Mouse (Mus musculus): ENCODE measurements around the gene Pfn1.
A peak's percentile ranks its signal among the peaks of the same experiment; 100 is the strongest.

The Pfn1 gene

DNA sequence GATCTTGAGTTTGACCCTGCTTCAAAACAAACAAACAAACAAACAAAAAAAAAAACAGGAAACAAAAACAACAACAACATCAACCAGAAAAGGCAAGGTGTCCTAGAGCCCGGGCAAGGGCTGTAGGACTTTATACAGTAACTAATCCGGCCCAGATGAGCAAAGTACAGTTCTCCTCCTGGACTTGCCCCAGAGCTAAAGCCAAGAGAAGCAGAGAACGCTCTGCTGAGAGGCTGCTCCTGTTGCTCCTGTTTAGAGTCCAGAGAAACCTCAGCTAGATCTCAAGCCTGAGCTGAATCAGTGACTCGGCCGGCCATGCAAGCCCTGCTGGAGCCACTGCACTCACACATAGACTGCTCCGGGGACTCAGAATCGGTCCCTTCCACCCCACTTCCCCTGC lies 24.3 kb downstream of the Pfn1 start:
- peak; percentile 66 for DNase-seq

DNA sequence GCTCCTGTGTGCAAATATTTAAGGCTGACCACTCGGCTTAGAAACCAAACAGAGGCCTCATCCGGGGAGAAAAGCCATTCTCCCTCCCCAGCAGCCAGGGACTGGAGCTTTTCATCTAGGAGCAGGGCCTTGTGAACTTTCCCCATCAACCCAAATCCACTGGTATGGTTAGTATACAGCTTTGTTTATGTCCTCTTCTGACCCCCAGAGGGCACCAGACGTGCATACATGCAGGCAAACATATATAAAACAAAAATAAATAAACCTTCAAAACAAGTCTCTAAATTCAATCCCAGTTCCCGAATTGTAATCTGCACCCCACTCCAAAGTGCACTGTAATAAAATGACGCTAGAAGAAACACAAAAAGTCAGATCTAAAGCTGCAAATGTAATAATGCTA lies 24.9 kb downstream of the Pfn1 start:
- no peak for DNase-seq

DNA sequence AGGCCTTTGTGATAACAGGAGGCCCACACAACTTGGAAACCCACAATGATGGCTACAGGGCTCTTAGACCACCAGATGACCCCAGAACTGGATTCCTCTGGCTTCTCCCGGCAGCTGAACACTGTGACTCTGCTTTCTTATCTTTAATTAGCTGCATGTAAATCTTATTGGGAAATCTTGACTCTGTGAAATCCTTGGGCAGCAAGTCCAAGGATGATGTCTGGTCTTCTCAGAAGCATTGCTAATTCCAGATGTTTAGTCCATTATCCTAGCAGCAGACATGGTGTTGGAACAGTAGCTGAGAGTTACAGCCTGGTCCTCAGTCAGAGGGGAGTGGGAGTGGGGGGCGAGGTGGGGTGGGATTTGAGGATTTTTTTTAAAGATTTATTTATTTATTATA lies 26.0 kb downstream of the Pfn1 start:
- DNase-seq: no peak

DNA sequence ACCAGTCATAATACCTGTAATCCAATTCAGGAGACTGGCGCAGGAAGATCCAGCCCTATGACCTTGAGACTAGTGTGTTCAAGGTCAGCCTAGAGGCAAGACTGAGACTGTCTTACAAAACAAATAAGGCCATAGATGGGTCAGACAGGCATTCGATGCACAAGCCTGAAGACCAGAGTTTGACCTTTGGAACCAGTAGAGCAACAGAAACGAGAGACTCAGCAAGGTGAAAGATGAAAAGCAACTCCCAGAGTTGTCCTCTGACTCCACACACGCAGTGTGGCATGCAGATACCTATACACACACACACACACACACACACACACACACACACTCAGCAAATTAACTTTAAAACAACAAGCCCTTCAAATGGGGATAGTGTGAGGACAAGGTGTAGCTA lies 27.6 kb downstream of the Pfn1 start:
- DNase-seq: no peak

DNA sequence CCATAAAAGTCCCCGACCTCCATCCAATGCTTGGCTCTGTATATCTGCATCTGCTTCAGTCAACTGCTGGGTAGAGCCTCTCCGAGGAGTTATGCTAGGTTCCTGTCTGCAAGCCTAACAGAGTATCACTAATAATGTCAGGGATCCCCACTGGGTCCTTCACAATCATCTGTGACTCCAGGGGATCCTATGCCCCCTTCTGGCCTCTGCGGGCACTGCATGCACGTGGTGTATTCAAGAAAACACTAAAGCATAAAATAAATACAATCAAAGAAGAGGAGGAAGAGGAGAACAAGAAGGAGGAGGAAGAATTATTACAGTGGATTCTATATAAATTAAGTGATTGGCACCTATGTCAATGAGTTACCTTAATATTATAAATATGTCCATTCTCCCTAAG lies 29.0 kb downstream of the Pfn1 start:
- peak; percentile 53 for DNase-seq

DNA sequence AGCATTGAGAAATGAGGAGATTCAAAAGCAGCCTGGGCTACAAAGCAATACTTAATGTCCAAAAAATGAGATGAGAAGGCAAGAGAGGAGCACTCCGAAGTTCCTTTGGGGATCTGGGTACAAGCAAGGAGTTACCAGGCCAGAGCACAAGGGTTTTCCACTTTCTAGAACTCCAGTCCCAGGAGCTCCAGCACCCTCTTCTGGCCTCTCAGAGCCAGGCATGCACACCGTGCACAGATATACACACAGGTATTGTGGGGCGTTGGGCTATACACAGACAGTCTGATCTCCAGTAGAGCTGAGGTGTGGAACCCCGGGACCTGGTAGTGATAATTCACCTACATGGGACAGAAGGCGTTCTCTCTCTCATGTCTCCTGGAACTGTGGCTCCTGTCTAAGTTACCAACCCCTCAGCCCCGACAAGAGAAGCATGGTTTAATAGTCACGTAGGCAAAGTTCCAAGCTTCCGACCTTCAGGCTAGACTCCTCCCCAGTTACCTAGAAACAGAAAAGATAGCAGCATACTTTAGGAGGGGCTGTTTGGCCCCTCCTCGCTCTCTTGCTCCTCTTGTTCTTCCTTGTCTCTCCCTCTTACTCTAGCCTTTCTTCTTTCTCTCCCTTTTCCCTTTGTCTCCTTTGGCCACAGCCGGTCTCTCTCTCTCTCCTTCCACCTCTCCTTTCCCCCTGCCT lies 31.2 kb downstream of the Pfn1 start:
- no peak for DNase-seq

DNA sequence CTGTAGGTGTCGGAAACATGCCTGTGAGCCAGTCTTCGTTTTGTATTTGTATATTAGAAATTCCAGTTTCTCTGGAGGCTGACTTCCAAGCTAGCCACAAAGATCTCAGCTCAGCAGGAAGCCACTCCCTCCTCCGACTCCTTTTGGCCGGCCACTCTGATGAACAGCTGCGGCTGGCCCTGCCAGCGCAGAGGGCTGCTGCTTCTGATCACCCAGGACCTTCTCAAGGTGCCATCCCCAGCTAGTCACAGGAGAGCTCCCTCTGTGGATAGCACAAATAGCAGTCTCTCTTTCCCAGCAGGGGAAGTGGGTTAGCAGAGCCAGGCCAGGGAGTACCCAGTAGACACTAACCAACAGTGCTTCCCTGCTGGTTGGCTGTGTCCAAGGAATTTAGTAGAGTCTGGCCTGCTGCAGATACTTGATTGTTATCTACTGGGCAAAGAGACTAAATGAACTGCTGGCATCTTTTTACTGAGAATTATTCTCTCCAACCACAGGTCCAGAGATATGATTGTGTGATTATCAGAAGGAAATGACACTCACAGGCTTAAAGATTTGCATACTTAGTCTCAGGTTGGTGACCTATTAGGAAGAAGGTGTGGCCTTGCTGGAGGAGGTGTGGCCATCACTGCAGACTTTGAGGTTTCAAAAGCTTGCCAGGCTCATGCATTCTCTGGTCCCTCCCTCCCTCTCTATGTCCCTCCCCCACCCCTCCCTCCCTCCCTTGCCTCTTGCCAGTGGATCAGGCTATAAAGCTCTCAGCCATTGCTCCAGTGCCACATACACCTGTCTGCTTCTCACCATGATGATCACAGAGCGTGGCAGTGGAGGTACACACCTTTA lies 32.3 kb downstream of the Pfn1 start:
- no peak for DNase-seq

DNA sequence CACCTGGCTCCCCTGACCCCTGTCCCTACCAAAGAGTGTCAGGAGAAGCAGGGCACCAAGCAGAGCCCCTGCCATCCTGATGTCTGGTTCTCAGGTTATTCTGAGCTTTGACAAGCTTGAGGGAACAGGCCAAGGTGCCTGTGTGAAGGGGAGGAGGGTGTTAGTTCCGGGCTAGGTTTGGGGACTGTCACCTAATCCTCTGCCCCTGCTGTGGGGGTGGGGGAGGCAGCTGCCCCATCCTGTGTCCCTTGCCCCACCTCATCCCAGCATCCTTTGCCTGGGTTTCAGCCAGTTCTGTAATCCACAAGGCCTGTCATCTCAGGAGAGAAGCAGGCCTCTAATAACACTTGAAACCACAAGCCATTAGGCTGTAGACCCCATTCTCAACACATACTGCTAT lies 35.3 kb downstream of the Pfn1 start, which contains the start of gene Chrne:
TSS of gene Chrne (minus strand) at position 116 of the 400 bp plus-strand sequence.
- no peak for DNase-seq

DNA sequence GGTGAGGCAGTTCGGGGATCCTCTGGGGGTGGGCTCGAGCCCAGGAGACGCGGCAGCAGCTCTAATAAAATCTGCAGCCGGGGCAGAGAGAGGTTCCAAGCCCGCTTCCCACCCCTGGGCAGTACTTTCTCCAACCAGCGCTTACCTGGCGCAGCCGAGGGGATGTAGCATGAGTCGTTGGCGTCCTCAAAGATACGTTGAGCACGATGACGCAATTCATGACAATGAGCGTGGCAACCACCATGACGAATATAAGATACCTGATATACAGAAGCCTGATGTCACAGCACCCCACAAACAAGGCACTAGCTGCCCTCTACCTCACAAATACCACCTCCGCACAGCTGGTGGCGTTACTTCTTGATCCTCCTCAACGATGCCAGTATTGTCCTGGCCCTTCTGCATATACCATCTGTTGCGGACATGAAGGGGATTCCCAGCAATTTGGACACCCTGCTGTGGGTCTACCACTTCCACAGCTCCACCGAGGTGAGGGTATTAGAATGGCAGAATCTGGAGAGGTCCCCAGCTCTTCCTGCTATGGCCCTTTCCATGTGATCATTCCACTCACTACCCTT lies 38.8 kb downstream of the Pfn1 start, which contains the start of gene 4930544D05Rik:
TSS of gene 4930544D05Rik (plus strand) at position 333 of the 578 bp plus-strand sequence.
- DNase-seq: no peak

DNA sequence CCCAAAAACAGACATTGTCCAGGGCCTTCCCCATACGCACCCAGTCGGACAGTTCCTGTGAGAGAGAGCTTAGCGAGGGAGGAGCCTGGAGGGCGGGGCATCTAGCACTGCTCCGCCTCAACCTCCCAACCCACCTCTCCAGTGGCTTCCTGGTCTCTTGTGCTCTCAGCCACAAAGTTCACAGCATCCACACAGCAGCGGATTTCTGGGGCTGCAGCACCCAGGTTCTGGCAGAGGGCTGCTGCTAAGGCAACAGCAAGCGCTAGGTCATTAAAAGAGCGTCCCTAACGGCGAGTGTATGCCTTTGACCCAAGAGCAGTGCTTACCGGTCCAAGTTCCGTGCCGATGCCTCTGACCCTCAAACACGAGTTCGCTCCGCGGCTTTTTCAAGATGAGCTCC lies 39.4 kb downstream of the Pfn1 start:
- peak; percentile 81 for DNase-seq

DNA sequence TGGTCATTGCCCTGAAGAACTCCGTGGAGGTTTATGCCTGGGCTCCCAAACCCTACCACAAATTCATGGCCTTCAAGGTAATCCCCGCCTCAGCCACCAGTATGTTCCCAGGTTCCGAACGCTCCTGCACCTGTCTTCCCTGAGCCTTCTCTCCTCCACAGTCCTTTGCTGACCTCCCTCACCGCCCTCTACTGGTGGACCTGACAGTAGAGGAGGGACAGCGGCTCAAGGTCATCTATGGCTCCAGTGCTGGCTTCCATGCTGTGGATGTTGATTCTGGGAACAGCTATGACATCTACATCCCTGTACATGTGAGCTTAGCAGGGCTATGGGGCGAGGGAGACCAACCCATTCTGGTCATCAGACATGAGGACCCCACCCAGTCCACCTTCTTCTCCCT lies 41.9 kb downstream of the Pfn1 start:
- DNase-seq: no peak

DNA sequence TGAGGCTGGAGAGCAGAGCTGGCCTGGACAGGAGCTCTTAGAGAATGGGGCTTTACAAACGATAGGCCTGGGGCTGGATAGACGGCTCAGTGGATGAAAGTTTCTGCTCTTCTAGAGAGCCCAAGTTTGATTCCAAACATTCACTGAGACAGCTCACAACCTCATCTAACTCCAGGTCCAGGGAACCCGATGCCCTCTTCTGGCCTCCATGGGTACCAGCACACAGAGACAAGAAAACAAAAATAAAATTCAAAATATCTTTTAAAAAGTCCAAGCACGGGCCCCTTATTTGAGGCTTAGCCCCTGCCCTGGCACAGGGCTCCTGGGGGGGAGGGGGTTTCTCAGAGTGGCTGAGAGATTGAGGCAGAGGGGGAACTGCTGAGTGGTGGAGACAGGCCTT lies 43.7 kb downstream of the Pfn1 start:
- no peak for DNase-seq

DNA sequence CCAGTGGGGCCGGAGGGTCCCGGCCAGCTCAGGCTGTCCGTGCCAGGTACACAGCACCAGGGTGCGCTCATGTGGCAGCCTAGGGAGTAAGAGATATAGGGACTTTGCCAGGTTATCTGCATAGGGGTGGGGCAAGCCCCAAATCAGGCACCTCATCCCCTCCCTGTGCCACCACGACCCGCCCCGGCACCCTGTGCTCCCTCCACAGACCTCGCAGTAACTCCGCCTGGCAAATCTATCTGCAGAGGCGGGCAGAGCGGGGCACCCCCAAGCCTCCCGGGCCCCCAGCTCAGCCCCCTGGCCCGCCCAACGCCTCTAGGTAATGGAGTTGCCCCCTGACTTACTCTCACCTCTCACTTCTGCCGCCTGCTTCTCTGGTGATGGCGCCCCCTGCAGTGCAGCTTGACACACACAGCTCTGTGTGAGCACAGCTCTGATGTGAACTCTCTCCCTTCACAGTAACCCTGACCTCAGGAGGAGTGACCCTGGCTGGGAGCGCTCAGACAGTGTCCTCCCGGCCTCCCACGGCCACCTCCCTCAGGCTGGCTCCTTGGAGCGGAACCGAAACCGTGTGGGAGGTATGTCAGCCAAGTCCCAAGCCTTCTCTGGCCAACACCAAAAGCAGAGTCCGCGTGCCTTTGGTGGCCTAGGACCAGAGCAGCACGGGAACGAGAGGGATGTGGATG lies 45.9 kb downstream of the Pfn1 start:
- peak; percentile 51 for DNase-seq

DNA sequence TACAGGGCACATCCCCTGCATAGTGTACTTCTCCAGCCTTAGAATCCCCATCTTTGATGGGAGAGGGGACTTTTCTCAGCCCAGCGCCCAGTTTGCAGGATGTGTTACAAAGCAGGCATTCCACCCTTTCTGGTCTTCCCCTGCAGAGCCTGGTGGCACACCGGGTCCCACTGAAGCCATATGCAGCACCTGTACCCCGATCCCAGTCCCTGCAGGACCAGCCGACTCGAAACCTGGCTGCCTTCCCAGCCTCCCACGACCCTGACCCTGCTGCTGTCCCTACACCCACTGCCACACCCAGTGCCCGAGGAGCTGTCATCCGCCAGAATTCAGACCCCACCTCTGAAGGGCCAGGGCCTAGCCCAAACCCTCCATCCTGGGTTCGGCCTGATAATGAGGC lies 46.8 kb downstream of the Pfn1 start:
- DNase-seq: no peak

DNA sequence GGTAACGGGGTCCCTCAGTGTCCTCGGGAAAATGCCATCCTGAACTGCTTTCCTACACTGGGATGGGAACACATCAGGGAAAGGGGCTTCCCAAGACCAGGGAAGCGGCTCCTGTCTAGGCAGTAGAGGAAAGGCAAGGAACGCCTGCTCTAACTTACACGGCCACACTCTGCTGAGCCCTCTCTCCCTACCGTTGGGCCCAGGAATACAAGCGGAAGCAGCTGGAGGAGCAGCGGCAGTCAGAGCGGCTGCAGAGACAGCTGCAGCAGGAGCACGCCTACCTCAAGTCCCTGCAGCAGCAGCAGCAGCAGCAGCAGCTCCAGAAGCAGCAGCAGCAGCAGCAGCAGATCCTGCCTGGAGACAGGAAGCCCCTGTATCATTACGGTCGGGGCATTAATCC lies 47.7 kb downstream of the Pfn1 start:
- no peak for DNase-seq

DNA sequence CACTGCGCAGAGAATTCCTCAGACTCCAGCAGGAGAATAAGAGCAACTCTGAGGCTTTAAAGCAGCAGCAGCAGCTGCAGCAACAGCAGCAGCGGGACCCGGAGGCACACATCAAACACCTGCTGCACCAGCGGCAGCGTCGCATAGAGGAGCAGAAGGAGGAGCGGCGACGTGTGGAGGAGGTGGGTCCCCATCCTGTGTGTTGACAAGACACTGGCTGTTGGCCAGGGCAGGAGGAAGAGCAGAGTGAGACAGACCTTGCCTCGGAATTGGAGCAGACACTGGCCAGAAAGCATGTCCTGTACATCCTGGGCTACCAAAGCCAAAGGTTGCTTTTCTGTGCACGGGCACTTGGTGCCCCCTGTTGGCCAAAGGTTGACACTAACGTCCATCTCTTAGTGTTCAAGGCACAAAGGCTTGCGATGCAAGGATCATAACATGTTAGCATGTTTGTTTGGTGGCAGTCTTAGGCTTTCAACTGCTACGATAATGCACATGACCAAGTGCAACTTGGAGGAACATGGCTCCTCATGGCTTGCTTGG lies 49.3 kb downstream of the Pfn1 start:
- peak; percentile 85 for DNase-seq

All from kidney, postnatal 14 days (tissue).